Mouse (Mus musculus): Measurements from ENCODE around the gene Ica1.

DNA sequence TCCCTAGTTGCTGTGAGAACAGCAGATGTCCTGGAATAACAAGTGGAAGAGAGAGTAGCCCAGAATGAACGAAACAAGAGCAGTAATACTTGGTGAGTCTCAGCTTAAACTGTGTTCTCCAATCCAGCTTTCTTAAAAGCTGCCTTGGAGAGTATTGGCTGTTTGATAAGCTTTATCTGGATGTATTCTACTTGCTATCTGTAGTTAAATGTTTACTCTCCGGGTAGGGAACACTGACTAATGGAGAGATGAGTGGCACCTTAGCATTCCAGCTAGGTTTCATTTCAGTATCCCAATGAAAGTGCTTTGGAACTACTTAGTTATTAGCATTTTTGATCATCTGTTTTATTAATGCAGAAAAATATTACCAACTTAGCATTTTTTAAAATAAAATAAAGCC is 41.6 kb upstream of the Ica1 start:
- TF ChIP-seq POLR2A (IDR thresholded peaks at IDR 0.05; ENCODE audit: extremely low read depth, insufficient read depth, low read length) = no peak
- no peak for TF ChIP-seq CTCF (IDR thresholded peaks at IDR 0.05; ENCODE audit: extremely low read depth, insufficient read depth, low read length)
